Comparison of ENCODE assay signal across 10 mouse cellular contexts in the genomic region with DNA sequence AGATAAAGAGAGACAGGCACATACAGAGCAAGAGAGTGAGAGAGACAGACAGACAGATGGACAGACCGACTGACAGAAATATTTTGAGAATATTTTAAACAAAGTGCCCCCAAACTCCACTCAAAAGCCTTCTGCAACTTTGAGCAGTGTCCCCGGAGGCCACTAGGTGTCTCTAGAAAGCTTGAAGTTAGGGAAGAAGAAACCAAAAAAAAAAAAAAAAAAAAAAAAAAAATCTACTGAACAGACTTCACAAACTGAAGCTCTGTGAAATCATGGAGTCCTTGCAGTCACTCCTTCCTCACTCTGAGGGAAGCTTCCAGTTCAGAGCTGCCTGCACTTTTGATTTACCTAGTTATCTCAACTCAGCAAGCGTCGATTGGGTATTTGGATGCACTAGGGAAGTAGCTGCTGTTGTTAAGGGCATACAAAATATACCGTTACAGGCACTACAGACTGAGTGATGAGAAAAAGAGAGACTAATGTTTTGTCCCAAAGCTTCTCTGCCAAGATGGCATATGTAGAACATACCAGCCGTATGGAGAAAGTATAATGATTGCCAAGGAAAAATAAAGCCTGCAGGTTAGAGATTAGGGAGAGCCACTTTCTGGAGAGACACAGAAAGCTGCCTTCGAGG.
A peak's percentile ranks its signal among the peaks of the same experiment; 100 is the strongest.
DNase-seq lines count a peak whose midpoint lies in the region; ATAC-seq lines count a peak whose summit lies in the region.
"Had no signal": no experiment of that assay in that cellular context is flagged by ENCODE, and none has a peak within 500 bp of the region (broad histone marks: within the 10 kb centered on the region; RNA-seq: fewer than 3 reads in every experiment).

No protein-coding gene starts in this region.

- H3K36me3 ChIP-seq in heart, embryonic 14.5 days (ENCODE audit: control insufficient read depth, insufficient read depth, low read length), result no peaks in the 10 kb centered on the region
- H3K36me3 ChIP-seq: embryonic facial prominence, embryonic 15.5 days had no signal

- ATAC-seq in heart, embryonic 14.5 days (ENCODE audit: insufficient number of reproducible peaks, insufficient read depth, low FRiP score, low read depth), result no peak

- H3K27me3 ChIP-seq in heart, embryonic 14.5 days (ENCODE audit: control insufficient read depth, insufficient read depth, low read length), result no peaks in the 10 kb centered on the region
- H3K27me3 ChIP-seq: embryonic facial prominence, embryonic 15.5 days had no signal

- H3K4me3 ChIP-seq in heart, embryonic 14.5 days (ENCODE audit: control insufficient read depth in 1 of 2, insufficient read depth in 1 of 2, low read depth in 1 of 2, low read length in 2 of 2), result no peak overlapping the region
- H3K4me3 ChIP-seq: embryonic facial prominence, embryonic 15.5 days had no signal

- DNase-seq in layer of hippocampus, adult 11-12 months (ENCODE audit: low spot score), result peak; percentile 67
- DNase-seq in layer of hippocampus, adult 9-10 months (ENCODE audit: low spot score), result no peak
- DNase-seq in NIH3T3 (ENCODE audit: low read depth), result peak; percentile 69
- DNase-seq in cerebellum, adult 9-10 months, result peak; percentile 67
- DNase-seq in left cerebral cortex, postnatal 4 days, result peak; percentile 58
- peak; percentile 63 to 70 for DNase-seq in right cerebral cortex, adult 2 months (ENCODE audit: low spot score in 2 of 2)
- no peak for DNase-seq in gastrocnemius, adult 8-10 months (ENCODE audit: low spot score in 2 of 2)

- peak overlapping the region in 1 of 2 experiments; percentile 37; a peak in 1 of 4 replicates for H3K27ac ChIP-seq in heart, embryonic 14.5 days (replicated peaks in 1 of 2; ENCODE audit: control insufficient read depth in 1 of 2, insufficient read depth in 1 of 2, low read depth in 2 of 2, low read length in 2 of 2)
- H3K27ac ChIP-seq: embryonic facial prominence, embryonic 15.5 days; macrophage had no signal

- peaks cover 3 to 23% of the 10 kb centered on the region in 2 experiments for H3K4me1 ChIP-seq in heart, embryonic 14.5 days (ENCODE audit: control insufficient read depth in 2 of 2, insufficient read depth in 2 of 2, low read length in 2 of 2)
- H3K4me1 ChIP-seq: embryonic facial prominence, embryonic 15.5 days had no signal

- WGBS in heart, embryonic 14.5 days, result 46% methylated on average over 7 of the region's 7 CpGs

- intact Hi-C loops in left cerebral cortex, postnatal 4 days (cut with DNase I), result loop anchor here (2.0 kb wide), 1 partner anchor 252 kb away; no protein-coding TSS in a partner anchor

- peak overlapping the region; percentile 42 for H3K4me2 ChIP-seq in heart, embryonic 14.5 days (ENCODE audit: low read length)
- H3K4me2 ChIP-seq: embryonic facial prominence, embryonic 15.5 days had no signal

- H3K9ac ChIP-seq in heart, embryonic 14.5 days (ENCODE audit: low read length), result peak overlapping the region; percentile 18; the same call in 1 of the 2 replicates
- H3K9ac ChIP-seq: embryonic facial prominence, embryonic 15.5 days had no signal

- H3K9me3 ChIP-seq in heart, embryonic 14.5 days (ENCODE audit: control insufficient read depth, low read length), result no peaks in the 10 kb centered on the region
- H3K9me3 ChIP-seq: embryonic facial prominence, embryonic 15.5 days had no signal

Comparison
In these comparisons a context has a peak if more than half of its experiments do, and no peak if none do; other contexts are left out.
1. DNase-seq: peak in layer of hippocampus, adult 11-12 months (single experiment), NIH3T3 (single experiment), cerebellum, adult 9-10 months (single experiment), left cerebral cortex, postnatal 4 days (single experiment) and right cerebral cortex, adult 2 months (2 of 2); none in layer of hippocampus, adult 9-10 months (single experiment) and gastrocnemius, adult 8-10 months (0 of 2).